Mouse (Mus musculus) midbrain, embryonic 15.5 days (tissue): ENCODE results near the gene Dbx2. TPM values are rescaled to one million over a fixed set of nuclear protein-coding genes. Genes with fewer than 3 reads are reported as not detected.

Experiments used
- ATAC-seq: fragments of 200-750 bp; cut with Nextera tagmentation; replicated peaks from 2 replicates; pipeline ENCODE4 v1.8.0; 2017; ENCODE audit warnings: moderate TSS enrichment
- H3K27ac ChIP-seq: fragments of 300-500 bp; sonication (generic); 2 replicates; pipeline ENCODE4 v1.5.1; 2015; ENCODE audit warnings: mild to moderate bottlenecking, inconsistent platforms
- H3K27me3 ChIP-seq: fragments of 300-500 bp; sonication (generic); replicated peaks from 2 replicates; pipeline ENCODE4 v1.6.1; 2015; ENCODE audit warnings: inconsistent platforms
- H3K36me3 ChIP-seq: fragments of 300-500 bp; sonication (generic); replicated peaks from 2 replicates; pipeline ENCODE4 v1.6.1; 2015; ENCODE audit warnings: inconsistent platforms
- H3K4me1 ChIP-seq: fragments of 300-500 bp; sonication (generic); 2 replicates; pipeline ENCODE4 v1.6.1; 2015; ENCODE audit warnings: inconsistent platforms
- H3K4me2 ChIP-seq: fragments of 300-500 bp; sonication (generic); 2 replicates; pipeline ENCODE4 v1.6.1; 2015; ENCODE audit warnings: inconsistent platforms, mild to moderate bottlenecking, moderate library complexity
- H3K4me3 ChIP-seq: fragments of 300-500 bp; sonication (generic); 2 replicates; pipeline ENCODE4 v1.5.1; 2015; ENCODE audit warnings: mild to moderate bottlenecking, inconsistent platforms
- H3K9ac ChIP-seq: fragments of 300-500 bp; sonication (generic); 2 replicates; pipeline ENCODE4 v1.6.1; 2015; ENCODE audit warnings: mild to moderate bottlenecking, inconsistent platforms
- H3K9me3 ChIP-seq: fragments of 300-500 bp; sonication (generic); 2 replicates; pipeline ENCODE4 v1.6.1; 2016; ENCODE audit warnings: inconsistent platforms
- WGBS: fragments of 180-500 bp; shearing (Covaris S2); methylation state at CpG from one replicate; pipeline ENCODE4 v1.1.7; 2015; ENCODE audit warnings: mixed read lengths; 5-methylcytosine and 5-hydroxymethylcytosine counted together
- polyA plus RNA-seq: library from polyadenylated mRNA; unstranded; fragments of >200 nt; fragmentation: Nextera tagmentation; extraction: Ambion mirVana; gene quantifications from 2 replicates; pipeline ENCODE4 v1.2.1, GENCODE M21; 2015

The Dbx2 gene
- polyA plus RNA-seq, 1 experiment from 2014 or later: 6.9 TPM

DNA sequence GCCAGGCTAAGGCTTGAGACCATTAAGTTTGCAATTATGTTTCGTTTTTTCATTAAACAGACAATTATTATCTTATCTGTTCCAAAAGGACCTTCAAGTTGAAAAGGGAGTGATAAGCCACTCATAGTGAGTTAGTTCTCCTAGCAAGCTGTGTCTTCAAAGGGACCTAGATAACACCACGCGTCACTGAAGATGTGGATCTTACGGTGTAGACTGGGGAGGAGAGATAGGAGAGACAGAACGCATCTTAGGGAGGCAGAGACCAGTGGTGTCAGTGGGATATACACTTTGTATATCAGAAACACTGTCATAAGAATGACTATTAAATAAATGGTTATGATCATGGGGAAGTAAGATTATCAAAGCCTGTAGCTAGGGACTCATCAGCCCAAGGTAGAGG, 4.6 kb upstream of the Dbx2 start:
- Histone ChIP-seq H3K4me1 (no peaks in the 10 kb centered on the region), H3K9ac (no peak overlapping the region), H3K27me3 (peaks cover 30% of the 10 kb centered on the region), H3K9me3 (no peaks in the 10 kb centered on the region), H3K4me3 (no peak overlapping the region), H3K36me3 (no peaks in the 10 kb centered on the region), H3K27ac (no peak overlapping the region), H3K4me2 (no peak overlapping the region)
- WGBS: 89% methylated on average over 5 of the region's 5 CpGs
- no peak for ATAC-seq

DNA sequence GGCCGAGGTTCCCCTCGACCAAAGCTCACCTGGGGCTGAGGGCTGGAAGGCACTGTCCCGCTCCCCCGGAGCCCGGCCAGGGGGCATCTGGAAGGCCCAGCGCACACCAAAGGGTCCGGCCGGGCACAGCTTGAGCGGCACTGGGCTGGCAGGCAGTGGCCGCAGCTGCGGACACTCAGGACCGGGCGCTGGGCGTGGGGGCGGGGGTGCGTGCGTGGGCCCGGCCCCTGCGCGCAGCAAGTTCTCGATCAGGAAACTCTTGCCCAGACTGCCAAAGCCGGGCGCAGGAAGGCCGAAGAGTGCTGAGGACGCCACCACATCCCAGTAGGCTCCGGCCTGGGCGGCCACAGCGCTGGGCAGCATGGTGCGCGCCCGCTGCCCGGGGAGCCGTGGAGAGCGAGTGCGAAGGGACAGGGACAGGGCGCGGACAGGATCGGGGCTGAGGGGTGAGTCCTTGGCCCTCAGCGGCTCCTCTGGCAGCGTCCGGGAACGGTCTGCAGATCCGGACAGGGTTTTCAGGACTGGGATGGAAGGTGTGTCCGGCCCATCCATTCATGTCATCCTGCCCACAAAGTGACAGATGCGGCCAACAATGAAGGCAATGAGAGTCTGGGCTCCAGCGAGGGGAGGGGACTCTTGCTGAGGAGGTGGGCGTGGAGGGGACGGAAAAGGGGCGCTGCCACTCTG, 1.4 kb downstream of the Dbx2 start:
- H3K4me2 ChIP-seq: peak overlapping the region; percentile 54
- 1% methylated on average over 49 of the region's 49 CpGs for WGBS
- ATAC-seq: no peak
- H3K36me3 ChIP-seq: no peaks in the 10 kb centered on the region
- H3K27me3 ChIP-seq: peaks cover 78% of the 10 kb centered on the region
- no peaks in the 10 kb centered on the region for H3K9me3 ChIP-seq
- H3K9ac ChIP-seq: peak overlapping the region; percentile 4
- peaks cover 12% of the 10 kb centered on the region for H3K4me1 ChIP-seq
- H3K27ac ChIP-seq: no peak overlapping the region
- peak overlapping the region; percentile 33 for H3K4me3 ChIP-seq

DNA sequence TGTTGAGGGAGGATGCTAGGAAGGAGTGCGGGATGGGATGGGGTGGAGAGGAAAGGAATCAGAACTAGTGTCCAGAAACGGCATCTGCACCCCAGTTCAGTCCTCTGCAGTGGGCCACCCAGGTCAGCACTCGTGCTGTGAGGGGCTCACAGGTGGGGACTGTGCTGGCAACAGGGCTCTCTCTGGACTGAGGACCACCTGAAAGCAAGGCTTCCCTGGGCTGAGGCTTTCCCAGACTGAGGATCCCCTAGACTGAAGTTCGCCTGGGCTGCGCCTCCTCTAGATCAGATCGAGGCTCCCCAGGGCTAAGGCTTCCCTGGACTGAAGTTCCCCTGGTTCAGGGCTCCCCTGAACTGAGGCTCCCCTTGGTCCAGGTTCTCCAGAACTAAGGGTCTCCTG, 1.9 kb downstream of the Dbx2 start:
- Histone ChIP-seq H3K4me1 (peaks cover 12% of the 10 kb centered on the region), H3K27ac (no peak overlapping the region), H3K4me2 (peak overlapping the region; percentile 54), H3K36me3 (no peaks in the 10 kb centered on the region), H3K27me3 (peaks cover 78% of the 10 kb centered on the region), H3K9me3 (no peaks in the 10 kb centered on the region), H3K4me3 (peak overlapping the region; percentile 33), H3K9ac (0 out of 2 replicates have a peak overlapping the region, but pooled peaks have one; percentile 4)
- ATAC-seq: no peak
- WGBS: under 1% methylated on average over 6 of the region's 6 CpGs

DNA sequence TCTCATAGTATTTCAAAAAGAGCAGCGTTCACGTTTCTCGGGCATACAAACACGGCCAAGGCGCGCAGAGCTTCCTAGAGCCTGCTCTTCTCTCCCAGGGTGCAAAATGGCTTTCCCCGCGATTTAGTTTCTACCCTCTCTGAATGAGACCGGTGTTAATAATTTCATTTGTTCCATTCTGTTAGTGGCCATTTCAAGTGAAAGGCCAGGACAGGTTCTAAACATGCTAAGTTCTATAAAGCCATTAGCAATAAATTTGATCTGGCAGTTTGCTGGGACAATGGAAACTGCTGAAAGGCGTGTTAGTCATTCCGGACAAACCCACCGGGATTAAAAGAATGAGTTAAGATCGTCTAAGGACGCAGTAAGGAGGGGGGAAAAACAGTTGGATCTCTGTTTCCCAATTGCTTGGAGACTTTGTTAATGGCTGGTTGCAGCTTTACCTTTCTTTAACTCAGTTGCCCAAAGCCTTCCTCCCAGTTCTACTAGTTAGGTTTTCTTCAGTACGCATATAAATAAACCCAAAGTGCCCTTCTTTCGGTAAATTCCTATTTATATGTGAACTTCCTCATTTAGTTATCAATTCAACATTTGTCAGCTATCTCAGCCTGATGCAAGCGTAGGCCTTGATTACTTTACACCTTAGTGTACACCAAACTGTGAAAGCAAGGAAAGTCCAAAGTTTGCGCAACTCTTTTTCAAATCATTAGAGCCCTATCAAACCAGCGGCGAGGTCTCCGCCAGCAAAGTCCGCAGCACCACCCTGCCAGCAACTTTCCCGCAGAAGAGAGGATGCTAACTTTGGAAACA, 2.7 kb downstream of the Dbx2 start:
- peak overlapping the region; percentile 33 for H3K4me3 ChIP-seq
- 1% methylated on average over 23 of the region's 23 CpGs for WGBS
- ATAC-seq: no peak

DNA sequence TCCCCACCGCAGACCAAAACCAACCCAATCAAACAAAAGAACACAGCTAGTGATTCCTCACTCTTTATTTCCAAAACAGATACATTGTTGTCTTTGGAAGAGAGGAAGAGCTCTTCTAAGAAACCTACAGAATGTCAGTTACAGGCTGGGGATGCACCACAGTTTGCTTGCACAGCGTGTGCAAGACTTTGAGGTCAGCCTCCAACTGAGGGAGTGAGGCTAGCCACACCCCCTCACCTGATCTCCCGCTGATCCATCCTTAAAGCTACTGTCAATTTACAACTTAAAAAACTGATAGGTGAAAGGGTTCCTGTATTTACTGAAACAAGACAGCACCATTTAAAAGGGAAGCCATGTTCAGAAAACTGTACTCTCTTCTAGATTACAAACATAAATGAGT, 3.9 kb downstream of the Dbx2 start:
- no peak overlapping the region for H3K9ac ChIP-seq
- H3K9me3 ChIP-seq: no peaks in the 10 kb centered on the region
- no peaks in the 10 kb centered on the region for H3K36me3 ChIP-seq
- no peak overlapping the region for H3K4me2 ChIP-seq
- no peak overlapping the region for H3K4me3 ChIP-seq
- H3K4me1 ChIP-seq: peaks cover 12% of the 10 kb centered on the region
- peaks cover 87% of the 10 kb centered on the region for H3K27me3 ChIP-seq
- no peak overlapping the region for H3K27ac ChIP-seq
- no peak for ATAC-seq
- WGBS: 5% methylated on average over 3 of the region's 3 CpGs

More for the DNA sequence above, 2.7 kb downstream of the Dbx2 start:
- H3K9ac ChIP-seq: no peak overlapping the region
- no peaks in the 10 kb centered on the region for H3K9me3 ChIP-seq
- H3K36me3 ChIP-seq: no peaks in the 10 kb centered on the region
- H3K4me1 ChIP-seq: peaks cover 12% of the 10 kb centered on the region
- no peak overlapping the region for H3K27ac ChIP-seq
- H3K4me2 ChIP-seq: no peak overlapping the region
- peaks cover 80% of the 10 kb centered on the region for H3K27me3 ChIP-seq

DNA sequence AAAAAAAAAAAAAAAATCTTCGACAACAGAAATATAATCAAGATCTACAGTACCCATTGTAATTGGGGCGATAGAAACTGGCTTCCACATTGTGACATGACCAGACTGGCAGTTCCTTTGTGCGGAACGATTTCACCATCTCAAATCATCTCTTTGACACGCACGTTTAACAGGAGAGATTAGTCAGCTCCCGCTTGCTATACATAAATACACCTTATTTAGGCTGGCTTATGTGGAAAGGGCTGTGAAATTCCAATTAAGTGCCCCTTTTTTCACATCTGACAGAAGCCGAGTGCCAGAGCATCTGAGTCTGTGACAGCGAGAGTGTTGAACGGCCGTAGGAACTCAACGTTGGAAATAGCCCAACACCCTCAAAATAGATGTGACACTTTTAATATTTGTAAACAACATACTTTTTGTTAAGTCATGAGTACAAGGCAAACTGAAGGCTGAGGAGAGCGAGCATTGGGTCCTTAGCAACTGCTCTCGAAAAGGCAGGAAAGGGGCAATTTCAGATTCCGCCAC, 12.2 kb downstream of the Dbx2 start:
- Histone ChIP-seq H3K27me3 (peaks cover 80% of the 10 kb centered on the region), H3K4me3 (no peak overlapping the region), H3K9ac (no peak overlapping the region), H3K4me1 (peaks cover 11% of the 10 kb centered on the region), H3K9me3 (no peaks in the 10 kb centered on the region), H3K4me2 (no peak overlapping the region), H3K27ac (no peak overlapping the region), H3K36me3 (no peaks in the 10 kb centered on the region)
- 30% methylated on average over 15 of the region's 15 CpGs for whole genome bisulfite sequencing
- no peak for ATAC-seq

- H3K27me3 ChIP-seq: peaks cover 79% of the 10 kb centered on the region
- WGBS: 5% methylated on average over 11 of the region's 11 CpGs
- H3K27ac ChIP-seq: no peak overlapping the region
These were observed 15.4 kb downstream of the Dbx2 start for GRCm38 (mm10) chr15:95640347-95640746.

GRCm38 (mm10) chr15:95639829-95640134, 16.0 kb downstream of the Dbx2 start:
- peaks cover 79% of the 10 kb centered on the region for H3K27me3 ChIP-seq
- H3K4me3 ChIP-seq: no peak overlapping the region
- no peak overlapping the region for H3K9ac ChIP-seq
- no peak overlapping the region for H3K27ac ChIP-seq
- WGBS: 23% methylated on average over 9 of the region's 9 CpGs
- no peak for ATAC-seq
- H3K9me3 ChIP-seq: no peaks in the 10 kb centered on the region
- peaks cover 11% of the 10 kb centered on the region for H3K4me1 ChIP-seq
- H3K4me2 ChIP-seq: no peak overlapping the region
- no peaks in the 10 kb centered on the region for H3K36me3 ChIP-seq

More at GRCm38 (mm10) chr15:95640347-95640746, 15.4 kb downstream of the Dbx2 start:
- Histone ChIP-seq H3K4me3 (no peak overlapping the region), H3K4me2 (no peak overlapping the region), H3K4me1 (peaks cover 11% of the 10 kb centered on the region), H3K36me3 (no peaks in the 10 kb centered on the region), H3K9ac (no peak overlapping the region), H3K9me3 (no peaks in the 10 kb centered on the region)
- ATAC-seq: no peak

DNA sequence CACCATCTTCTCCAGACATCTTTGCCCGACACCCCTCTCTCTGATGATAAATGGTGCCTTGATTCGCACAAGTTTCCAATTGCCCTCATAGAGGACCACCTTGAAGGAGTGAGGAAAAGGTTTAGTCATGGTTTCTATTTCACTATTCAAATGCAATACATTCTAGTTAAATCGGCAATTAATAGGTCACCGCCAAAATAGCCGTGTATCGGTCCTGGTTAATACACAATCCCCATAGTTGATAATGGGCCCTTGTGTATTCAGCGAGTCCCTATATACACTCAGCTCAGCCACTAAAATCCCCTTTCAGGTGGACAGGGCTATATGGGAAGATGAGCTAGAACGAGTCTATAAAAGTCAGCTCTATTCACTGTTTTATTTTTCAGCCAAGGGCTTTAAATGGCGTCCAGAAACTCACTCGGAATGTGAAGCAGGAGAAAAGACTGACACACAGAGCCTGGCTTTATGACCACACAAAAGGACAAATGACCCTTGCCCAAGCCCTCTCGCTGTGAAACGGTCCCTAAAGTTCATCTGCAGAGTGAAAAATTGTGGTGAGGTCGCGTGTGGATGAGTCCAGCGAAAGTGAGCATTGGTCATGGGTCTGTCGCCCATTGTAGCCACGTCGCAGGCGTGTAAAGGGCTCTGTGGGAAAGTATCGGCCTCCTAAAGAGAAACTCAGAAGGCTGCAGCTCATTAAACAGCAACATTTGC, 16.5 kb downstream of the Dbx2 start:
- Histone ChIP-seq H3K9me3 (no peaks in the 10 kb centered on the region), H3K4me2 (0 out of 2 replicates have a peak overlapping the region, but pooled peaks have one; percentile 16), H3K27me3 (peaks cover 78% of the 10 kb centered on the region), H3K4me1 (peaks cover 11% of the 10 kb centered on the region), H3K9ac (no peak overlapping the region), H3K4me3 (no peak overlapping the region), H3K36me3 (no peaks in the 10 kb centered on the region), H3K27ac (no peak overlapping the region)
- no peak for ATAC-seq
- 21% methylated on average over 20 of the region's 20 CpGs for WGBS

DNA sequence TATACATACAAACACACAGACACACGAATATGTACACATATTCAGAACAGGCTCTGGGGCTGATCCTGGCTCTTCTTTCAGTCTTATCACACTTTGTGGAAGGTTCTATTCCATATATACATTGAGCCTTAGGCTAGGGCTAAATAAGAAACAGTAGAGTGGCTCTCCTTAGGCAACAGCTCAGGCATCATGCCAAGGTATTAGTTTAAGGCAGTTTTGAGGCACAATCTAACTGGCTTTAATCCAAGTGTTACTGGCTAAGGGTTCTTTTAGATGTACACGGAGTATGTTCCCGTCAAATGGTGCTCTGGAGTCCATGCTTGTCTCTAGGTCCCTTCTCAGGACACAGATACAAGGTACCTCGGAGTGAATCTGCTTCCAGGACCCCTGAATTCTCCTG, 31.4 kb downstream of the Dbx2 start:
- Histone ChIP-seq H3K9ac (no peak overlapping the region), H3K4me1 (no peaks in the 10 kb centered on the region), H3K27ac (no peak overlapping the region), H3K27me3 (no peaks in the 10 kb centered on the region), H3K4me3 (no peak overlapping the region), H3K9me3 (no peaks in the 10 kb centered on the region), H3K4me2 (no peak overlapping the region), H3K36me3 (no peaks in the 10 kb centered on the region)
- WGBS: 77% methylated on average over 4 of the region's 4 CpGs
- ATAC-seq: no peak

DNA sequence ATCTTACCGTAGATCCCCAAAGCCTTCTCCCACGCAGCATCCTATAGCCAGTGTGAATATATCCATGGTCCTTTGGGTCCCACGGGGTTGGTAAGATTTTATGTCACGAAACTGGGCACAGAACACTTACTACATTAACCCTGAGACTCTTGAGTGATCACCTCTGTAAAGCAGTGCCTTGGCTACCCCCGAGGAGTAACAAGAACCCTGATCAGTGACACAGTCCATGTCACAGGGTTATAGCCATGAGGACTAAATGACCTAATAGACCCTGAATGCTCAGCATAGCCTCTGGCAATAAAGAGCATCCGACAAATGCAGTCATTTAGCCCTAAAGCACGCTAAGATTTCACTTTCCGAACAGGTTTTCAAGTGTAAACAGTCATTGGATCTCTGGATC, 33.0 kb downstream of the Dbx2 start:
- 84% methylated on average over 8 of the region's 8 CpGs for WGBS
- ATAC-seq: no peak

DNA sequence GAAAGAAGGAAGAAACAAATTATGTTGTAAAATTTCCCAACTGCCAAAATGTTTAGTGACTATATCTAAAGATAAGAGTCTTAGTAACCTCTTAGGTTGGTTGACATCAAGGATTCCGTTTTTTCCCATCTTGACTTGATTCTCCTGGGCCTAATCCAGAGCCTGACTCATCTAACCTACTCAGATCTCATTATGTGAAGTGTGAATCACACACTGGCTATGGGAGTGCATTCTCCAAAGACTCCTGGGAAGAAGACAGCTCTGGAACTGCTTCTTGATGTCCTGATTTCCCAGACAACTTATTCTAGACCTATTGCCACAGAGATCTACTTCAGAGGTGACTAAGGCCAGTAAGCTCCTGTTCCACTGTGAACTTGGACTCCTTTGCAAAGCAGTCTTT, 43.2 kb downstream of the Dbx2 start:
- H3K4me2 ChIP-seq: no peak overlapping the region
- H3K27ac ChIP-seq: no peak overlapping the region
- no peaks in the 10 kb centered on the region for H3K4me1 ChIP-seq
- no peak overlapping the region for H3K9ac ChIP-seq
- H3K9me3 ChIP-seq: no peaks in the 10 kb centered on the region
- ATAC-seq: no peak
- H3K4me3 ChIP-seq: no peak overlapping the region
- H3K27me3 ChIP-seq: no peaks in the 10 kb centered on the region; the same call in 1 of the 2 replicates
- 76% methylated on average over 1 of the region's 1 CpGs for WGBS
- no peaks in the 10 kb centered on the region for H3K36me3 ChIP-seq

More for the DNA sequence above, 33.0 kb downstream of the Dbx2 start:
- Histone ChIP-seq H3K36me3 (no peaks in the 10 kb centered on the region), H3K27ac (no peak overlapping the region), H3K4me2 (no peak overlapping the region), H3K4me3 (no peak overlapping the region), H3K9me3 (no peaks in the 10 kb centered on the region), H3K4me1 (no peaks in the 10 kb centered on the region), H3K27me3 (no peaks in the 10 kb centered on the region), H3K9ac (no peak overlapping the region)
